Mouse (Mus musculus): ENCODE results near the gene Ahdc1.
A peak's percentile ranks its signal among the peaks of the same experiment; 100 is the strongest.

The Ahdc1 gene

DNA sequence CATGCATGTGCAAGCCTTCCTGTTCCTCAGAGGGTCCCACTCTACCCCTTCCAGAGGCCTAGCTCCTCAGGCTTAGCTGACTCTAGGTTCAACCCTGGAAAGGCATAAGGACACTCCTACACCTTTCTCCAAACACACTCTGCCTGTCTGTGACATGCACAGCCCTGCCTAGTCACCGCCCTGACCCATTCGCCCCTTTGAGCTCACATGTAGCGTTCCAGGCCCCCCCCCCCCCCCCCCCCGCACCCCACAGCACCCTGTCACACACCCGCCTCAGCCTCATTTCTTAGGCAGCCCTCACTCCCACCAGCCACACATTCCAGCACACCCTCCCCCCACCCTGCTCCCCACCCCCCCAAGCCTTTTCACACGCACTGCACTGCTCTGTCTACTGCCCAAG, 9.7 kb downstream of the Ahdc1 start:
- DNase-seq = peak in 1 of 2 experiments; percentile 52

DNA sequence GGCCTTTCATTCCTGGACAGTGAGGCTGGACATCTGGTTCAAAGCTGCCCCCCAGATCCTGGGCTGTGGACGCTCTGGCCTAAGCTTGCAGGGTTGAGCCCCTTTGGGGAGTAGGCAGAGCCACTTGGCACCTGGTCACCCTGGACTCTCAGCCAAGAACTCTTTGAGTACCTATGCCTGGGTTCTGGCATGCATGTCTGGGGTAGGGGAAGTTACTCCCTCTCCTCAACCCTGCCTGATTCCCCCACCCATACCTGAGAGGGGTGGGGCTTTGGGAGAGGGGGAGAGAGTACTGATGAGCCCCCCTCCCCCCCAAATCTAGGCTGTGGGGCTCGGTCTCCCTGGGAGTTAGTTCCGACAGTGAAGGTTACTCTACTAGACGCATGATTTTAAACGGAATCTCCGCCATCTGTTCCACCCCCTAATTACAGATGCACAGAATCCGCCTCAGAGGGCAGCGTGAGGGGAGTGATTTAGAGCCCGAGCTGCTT, 10.2 kb downstream of the Ahdc1 start:
- peak; percentile 46 to 61 for DNase-seq

DNA sequence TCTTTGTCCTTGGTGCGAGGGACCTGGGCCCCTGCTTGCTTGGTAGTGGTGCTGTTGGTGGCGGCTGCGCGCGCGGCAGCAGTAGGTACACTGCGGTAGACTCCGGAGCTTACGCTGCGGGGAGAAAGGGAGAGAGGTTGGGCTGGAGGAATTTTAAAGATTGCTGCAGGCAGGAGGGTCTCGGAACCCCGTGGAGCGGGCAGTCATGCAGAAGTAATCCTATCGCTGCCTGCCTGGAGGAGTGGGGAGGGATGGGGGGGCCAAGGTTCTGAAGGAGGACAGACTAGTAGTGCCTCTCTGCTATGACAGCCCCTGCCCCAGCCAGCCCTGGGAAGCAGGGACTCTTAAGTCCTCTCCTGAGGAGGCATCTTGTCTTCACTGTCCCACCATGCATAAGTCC, 11.2 kb downstream of the Ahdc1 start:
- peak; percentile 36 to 51 for DNase-seq

DNA sequence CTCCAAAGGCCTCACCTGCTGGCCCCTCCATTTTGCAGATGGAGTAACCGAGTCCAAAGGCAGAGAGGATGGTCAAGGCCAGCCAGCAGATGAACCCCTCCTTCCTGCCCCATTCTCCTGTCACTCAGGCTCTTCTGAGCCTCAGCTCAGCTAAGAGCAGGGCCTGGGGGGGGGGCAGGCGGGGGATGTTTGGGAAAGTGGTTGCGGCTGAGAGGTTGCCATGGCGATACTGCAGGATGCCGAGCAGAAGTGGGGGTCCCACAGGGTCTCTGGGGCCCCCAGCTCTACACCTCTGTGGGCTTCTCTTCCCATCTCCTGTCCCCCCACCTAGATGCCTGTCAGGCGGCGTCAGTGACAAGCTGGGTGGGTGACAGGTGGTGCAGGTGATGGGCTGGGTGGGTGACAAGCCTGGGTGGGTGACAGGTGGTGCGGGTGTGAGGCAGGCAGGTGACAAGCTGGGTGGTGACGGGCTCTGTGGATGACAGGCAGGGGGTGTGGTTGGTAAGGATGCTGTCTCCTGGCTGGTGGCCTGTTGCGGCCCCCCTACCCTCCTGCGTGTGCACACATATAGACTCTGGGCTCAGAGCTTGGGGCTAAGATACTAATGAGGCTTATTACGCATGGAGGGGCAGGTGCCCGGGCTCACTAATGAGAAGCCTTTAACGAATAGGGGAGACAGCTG, 12.0 kb downstream of the Ahdc1 start:
- DNase-seq = no peak

DNA sequence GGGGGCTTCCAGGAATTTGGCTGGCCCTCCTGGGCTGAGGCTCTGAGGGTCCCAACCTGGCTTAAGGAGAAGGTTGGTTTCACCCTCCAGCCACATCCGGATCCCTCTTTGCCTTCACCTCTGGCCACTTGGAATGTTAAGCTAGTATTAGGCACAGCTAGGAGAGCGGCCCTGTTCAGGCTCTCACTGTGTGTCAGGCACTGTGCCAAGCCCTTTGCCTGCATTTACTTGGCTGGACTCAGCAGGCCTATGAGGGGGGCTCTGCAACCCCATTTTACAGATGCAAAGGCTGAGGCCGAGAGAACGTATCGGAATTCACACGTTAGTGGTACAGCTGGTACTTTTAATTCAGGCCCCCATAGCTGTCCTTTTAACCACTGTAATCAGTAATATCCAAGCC, 12.6 kb downstream of the Ahdc1 start:
- DNase-seq = peak; percentile 35 to 47

DNA sequence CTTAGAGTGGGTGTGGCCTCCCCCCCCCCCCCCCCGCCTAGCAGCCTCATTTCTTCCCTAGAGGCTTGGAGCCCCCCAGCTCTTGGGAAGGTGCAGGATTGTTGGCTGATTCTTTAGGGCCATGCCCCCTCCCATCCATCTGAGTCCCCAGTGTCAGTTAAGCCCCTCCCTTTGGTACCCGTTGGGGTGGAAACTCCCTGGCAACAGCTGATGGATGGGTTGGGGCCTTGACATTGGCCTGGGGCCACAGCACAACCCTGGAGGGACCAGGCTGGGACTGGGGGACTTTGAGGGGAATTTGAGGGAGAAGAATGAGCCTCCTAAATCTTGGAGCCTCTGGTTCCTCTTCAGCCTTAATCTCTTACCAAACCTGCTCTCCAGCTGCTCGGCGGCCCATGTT, 13.3 kb downstream of the Ahdc1 start:
- DNase-seq = no peak

DNA sequence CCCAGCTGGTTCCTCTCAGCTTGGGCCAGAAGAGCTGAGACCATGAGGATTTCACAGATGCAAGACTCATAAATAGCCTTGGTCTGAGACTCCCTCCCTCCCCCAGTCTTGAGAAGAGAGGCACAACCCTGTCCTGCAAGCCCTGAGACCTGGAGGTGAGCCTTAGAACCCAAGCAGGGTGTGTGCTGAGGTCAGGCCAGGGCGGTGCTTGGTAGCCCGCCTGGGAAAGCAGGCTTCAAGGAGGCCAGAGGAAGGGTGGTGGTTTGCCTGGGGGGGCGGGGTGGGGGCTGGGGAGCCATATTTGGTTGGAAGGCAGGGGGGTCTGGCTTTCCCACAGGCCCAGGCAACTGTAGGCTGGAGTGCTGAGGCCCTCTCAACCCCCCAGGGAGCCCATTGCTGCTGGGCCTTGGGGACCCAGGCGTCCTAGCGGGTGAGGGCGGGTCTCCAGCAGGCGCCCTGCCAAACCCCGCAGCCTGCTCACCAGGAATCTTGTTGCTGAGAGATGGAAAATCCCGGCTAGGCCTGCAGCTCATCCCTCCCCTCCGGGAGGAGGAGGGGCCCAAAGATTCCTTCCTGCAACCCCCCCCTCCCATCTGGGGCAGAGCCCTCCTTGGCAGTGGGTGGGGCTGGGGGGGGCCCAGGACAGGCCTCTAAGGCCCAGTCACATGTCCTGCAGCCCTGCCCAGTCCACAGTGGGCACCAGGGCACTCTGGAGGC, 14.1 kb downstream of the Ahdc1 start:
- peak; percentile 75 to 82 for DNase-seq

DNA sequence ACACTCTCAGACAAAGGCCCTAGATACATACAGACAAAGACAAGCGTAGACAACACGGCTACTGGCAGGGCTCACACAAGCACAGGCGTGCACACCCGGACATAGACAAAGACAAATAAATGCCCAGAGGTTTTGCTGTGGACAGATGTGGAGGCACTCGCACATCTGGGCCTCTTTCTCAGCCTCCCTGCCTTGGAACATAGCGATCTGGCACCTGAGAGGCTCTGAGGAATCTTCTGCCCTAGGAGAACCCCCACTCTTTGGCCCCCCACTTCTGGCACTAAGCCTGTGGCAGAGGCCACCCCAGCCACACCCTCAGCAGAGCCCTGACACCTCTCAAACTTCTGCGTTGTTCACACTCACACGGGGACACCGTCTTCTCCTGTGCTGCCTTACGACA, 15.2 kb downstream of the Ahdc1 start:
- no peak for DNase-seq

DNA sequence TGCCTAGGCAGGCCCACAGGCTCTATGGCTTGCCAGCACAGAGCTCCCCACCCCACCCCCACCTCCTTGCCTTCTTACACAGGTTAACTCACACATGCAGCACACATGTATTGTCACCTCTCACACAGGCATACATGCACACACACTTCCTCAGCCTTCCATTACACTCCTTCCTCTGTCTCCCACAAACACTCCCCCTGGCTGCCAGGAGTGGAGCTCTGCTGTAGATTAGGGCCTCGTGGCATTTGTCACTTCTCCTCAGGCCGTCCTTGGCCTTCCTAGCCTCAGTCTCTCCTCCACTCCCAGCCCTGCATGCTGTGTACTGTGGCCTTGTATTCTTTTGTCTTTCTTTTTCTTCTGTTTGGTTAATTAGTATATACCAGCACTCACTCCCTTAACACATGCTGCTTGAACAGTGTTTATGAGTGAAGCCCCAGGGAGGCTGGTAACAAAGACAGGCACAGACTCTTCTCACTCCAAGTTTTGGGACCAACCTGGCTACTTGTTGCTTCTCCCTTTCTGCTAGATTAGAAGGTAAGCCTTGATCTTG, 15.8 kb downstream of the Ahdc1 start:
- peak in 1 of 2 experiments; percentile 22 for DNase-seq

DNA sequence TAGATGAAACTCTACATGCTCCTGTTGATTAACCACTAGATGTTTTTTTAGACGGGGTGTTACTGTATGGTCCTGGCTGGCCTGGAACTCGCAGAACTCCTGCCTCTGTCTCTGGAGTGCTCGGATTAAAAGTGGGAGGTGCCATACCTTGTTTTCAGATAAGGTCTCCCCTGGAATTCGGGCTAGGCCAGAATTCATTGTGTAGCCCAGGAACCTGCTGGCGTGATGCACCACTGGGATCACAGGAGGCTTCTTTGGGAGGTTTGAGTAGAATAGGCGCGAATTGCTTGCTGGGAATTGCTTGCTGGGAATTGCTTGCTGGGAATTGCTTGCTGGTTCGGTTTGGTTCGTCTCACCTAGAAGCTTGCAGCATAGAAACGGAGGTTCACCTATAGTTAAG, 16.7 kb downstream of the Ahdc1 start:
- no peak for DNase-seq

DNA sequence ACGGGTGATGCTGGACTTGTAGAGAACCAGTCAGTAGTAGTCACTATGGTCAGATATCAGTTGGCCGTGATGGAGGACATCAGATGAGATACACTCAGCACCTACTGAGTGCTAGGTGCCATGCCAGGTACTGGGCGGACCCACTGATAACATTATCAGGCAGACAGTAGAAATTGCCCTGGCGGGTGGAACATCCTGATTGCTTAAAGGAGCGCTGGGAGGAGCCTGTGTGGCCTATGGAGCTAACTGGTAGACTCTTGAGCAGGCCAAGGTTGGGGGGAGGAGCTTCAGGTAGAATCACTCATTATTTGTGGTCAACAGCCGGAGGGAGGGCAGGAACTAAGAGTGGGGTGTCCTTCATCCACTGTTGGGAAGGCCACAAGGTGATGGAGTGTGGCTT, 17.1 kb downstream of the Ahdc1 start:
- DNase-seq = no peak

DNA sequence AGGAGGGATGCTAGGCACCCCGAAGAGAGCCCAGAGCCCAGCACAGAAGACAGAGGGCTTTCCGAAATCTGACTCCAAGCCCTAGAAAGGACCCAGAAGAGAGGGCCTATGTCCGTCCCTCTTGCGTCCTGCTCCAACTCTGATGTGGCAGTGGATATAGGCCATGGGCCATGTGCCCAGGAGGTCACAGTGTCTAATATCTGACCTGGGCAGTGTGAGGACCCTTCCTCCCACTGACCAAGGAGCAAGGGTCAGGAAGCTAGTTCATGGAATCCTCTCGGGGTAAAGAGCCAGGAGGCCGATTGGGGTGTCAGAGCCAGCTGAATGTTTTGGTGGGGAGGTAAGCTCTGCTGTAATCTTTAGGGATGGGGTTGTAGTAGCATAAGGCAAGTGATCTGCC, 17.8 kb downstream of the Ahdc1 start:
- DNase-seq = no peak

DNA sequence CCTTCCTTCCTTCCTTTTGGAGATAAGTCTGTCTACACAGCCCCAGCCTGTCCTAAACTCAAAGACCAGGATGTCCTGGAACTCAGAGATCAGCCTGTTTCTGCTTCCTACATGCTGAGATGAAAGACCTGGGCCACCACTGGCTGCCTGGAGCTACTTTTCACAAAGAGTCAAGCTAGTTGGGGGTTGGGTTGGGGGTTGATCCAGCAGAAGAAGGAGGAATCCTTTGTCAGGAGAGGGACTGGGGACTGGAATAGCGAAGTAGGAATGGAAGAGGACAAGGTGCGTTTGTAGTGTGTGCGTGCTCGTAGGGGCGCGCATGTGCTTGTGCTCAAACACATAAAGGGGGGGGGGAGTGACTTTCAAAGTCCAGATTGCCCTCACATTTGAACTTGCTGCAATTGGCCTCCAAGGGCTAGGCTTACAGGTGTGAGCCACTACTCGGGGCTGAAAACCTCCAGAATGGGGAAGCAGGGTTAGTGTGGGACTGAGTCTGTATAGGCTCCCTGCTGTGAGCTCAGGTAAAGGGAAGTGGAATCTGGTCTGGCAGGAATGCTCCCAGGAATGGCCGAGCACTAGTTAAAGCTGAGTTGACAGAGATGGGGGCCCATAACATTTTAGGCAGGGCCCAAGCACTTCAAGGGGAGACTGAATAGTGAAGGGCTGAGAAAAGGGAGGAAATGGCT, 21.5 kb downstream of the Ahdc1 start:
- DNase-seq = no peak

DNA sequence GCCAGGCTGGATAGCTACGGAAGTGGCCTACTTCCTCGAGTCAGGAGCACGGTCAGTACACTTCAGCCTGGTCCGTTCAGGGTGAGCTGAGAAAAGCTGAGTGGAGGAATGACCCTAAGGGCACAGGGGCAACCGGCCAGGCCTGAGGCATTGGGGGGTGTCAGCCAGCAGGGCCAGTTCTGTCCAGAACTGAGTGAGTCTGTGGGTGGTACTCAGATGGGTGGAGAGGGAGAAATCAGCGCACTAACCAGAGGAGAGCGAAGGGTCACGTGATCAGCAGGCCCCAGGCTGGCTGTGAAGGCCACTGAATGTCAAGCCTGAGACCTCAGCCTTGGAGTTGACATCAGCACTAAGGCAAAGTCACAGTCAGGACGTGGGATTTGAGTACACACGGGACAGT, 23.4 kb downstream of the Ahdc1 start:
- DNase-seq = peak in 1 of 2 experiments; percentile 40

DNA sequence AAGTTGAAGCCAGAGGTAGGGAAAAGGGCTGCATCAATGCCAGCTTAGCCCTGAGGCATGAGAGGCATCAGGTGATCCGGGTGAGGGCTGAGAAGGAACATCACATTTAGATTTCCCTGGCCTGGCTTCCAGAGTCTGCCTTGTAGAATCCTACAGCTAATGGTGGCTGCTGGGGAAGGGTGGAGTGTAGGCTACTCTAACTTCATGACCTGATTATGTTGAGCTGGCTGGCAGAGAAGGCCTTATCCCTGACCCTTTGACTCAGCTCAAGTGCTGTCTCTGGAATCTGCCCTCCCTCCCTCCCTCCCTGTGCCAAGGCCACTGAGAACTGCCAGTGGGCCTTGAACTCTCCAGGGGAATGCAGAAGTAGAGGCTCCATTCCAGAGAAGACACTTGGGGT, 24.4 kb downstream of the Ahdc1 start:
- DNase-seq = peak in 1 of 2 experiments; percentile 12

DNA sequence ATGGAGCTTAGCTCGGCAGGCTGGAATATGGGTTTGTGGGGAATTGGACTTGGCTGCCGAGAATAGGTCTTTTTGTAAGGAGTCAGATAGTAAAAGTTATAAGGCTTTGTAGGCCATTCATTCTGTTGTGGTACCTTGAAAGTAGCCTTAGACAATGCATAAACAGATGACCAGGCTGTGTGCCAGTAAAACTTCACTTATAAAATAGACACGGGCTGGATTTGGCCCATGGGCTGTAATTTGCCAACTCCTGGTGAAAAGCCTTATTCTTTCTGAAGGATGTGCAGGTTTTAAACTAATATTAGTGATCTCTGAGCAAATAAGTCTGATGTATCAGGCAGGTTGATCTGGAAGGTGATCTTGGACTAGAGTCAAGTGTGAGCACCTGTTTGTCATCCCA, 24.9 kb downstream of the Ahdc1 start:
- DNase-seq = no peak

DNA sequence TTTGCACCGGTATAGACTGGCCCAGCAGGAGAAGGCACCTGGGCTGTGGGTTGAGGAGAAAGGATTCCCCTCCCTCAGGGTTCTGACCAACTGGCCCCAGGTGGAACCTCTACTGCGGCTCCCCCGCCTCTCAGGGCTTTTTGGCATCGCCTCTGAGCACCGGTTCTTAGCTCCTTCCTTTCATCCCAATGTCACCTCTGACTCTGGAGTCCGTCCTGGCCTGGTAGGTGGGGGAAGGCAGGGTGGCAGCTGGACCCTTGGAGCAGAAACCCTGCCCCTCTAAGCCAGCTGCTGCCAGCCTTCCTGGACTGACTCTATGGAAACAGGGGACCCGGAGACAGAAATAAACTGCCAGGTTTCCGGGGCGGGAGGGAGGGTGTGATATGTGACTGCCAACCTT, 26.2 kb downstream of the Ahdc1 start:
- DNase-seq = no peak

DNA sequence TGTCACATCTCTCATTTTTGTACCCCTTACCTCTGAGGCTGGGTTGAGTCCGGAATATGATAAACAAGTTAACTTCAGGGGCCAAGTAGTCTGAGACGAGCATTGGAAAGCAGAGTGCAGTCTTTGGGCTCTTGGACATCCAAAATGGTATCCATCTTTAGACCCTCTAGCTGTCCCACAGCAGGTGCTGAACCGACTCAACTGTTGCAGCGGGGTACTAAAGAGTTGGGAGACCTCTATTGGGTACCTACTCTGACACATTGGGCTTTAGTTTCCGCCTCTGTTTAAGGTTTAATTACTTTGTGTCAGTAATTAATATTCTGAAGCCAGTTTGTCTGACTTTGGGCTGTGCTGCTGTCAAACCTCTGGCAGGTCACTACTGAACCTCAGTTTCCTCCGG, 26.7 kb downstream of the Ahdc1 start:
- DNase-seq = no peak

DNA sequence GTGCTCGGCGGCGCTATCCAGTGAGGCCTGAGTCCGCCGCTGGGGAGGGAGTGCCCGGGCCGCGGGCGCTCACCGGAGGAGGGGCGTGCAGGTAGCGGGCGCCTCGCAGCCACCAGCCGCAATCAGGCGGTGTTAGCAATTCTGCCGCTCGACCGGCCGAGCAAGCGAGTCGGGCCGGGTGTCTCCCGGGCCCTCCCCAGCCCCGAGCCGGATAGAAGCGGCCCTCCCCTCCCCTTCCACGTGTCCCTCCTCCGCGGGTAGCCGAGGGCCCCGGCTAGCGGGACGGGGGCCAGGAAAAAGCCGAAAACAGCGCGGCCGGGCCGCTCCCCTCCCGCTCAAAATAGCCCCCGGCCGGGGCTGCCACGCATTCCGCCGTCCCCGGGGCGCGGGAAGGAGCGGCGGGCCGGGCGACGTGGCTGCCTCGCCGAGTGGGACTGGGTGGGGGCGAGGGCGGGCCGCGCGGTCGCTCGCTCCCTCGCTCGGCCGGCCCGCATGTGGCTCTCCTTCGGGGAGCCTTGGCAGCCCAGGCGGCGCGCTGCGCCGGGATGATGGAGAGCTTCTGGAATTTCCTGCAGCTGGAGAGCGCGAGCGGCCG, 27.6 kb downstream of the Ahdc1 start:
- peak; percentile 81 to 88 for DNase-seq

DNA sequence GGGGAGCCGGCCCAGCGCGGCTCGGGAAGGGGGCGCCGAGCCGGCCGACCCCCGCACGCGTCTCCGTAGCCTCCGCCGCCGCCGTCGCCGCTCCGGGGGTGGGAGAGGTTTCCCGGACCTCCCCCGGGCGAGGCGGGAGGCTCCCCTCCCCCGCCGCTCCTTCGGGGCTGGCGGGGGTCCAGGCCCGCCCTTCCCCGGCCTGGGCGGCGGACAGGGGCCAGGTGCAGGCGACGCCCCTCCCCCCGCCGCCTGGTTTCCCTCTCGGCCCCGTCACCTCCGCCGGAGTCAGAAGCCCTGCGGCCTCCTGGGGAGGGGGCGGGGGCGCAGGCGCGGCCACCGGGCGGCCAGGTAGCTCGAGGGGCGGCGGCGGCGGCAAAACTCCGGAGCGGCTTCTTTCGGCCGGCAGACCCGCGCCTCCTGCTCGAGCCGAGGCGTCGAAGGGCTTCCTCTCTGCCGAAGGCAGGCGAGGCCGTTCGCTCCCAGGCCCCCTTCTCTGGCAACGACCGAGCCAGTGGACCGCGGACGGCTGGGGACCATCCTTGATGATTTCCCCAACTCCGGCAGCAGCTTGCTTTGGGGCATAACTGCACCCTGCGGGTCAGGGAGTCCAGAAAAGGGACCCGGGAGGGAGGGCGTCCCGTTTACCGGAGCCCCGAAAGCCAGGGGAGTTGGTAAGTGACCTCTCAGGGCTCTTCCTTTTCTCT, 28.2 kb downstream of the Ahdc1 start:
- peak; percentile 73 to 82 for DNase-seq

DNA sequence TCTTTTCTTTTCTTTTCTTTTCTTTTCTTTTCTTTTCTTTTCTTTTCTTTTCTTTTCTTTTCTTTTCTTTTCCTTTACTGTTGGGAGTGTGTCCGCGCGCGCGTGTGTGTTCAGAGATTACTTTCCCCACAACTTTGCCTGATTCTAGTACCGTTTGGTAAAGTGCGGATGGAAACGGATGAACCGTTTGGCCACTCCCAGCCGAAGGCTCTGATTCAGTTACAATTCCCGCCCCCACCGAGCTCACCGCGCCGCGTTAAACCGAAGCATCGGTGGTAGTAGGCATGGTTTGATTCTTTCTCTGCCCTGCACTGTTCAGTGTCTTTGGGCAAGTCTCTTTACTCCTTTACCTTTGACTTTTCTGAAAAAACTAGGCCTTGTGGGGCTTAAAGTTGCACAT, 28.8 kb downstream of the Ahdc1 start:
- DNase-seq = no peak

DNA sequence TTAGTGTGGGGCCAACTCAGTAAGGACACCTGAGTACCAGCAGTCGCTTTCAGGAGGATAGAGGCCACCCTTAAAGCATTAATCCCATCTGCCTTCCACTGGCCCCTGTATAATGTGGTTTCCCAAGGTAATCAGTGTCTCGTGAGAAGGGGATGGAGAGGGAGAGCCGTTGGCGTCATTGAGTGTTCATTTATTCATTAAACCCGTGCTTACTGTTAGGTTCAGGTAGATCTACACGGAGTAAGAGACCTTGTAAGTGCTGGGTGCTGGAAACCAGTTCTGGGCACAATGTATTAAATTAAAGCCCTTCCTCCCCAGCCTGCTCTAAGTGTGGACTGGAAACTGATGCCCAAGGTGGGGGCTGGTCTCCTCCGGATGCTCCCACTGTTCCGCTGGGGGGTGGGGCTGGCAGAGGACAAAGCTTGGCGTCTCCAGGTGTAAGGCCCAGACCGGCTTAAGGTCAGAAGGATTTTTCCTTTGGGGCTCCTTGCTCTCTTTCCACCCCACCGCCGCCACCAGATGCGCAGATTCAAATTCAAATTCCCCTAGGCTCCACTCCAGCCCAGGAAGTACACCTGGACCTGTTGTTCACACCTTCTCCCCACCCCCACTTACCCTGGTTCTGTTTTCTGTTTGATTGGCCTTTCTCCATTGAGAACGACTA, 29.3 kb downstream of the Ahdc1 start:
- no peak for DNase-seq
